ENCODE assay signal across 12 mouse cellular contexts in the genomic region with DNA sequence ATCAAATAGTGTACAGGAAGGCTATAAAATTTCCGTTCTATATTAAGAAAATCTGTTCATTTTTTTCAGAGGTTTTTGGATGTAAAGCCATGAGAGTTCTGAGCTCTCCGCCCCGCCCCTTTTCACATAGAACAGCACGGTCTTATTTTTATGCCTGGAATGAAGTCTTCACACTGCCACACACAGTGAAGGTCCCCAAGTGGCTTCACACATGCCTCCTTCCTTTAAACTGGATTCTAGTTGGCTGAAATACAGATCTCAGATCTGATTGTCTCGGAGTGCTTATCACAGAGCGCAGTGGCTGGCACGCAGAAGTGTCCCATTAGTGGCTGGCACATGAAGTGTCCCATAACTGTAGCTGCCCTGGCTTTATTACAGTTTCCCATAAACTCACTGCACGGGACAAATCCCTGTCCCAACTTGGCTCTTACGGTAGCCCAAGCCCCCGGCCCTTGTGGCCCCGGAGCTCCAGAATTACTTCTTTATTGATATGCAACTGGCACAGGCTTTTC.
DNase-seq lines count a peak whose midpoint lies in the region; ATAC-seq lines count a peak whose summit lies in the region.
"Had no signal": no experiment of that assay in that cellular context is flagged by ENCODE, and none has a peak within 500 bp of the region (broad histone marks: within the 10 kb centered on the region; RNA-seq: fewer than 3 reads in every experiment).

No protein-coding gene starts in this region.

- no peaks in the 10 kb centered on the region for H3K36me3 ChIP-seq in heart, embryonic 15.5 days
- no peaks in the 10 kb centered on the region for H3K36me3 ChIP-seq in forebrain, embryonic 12.5 days (replicated peaks)
- no peaks in the 10 kb centered on the region for H3K36me3 ChIP-seq in forebrain, embryonic 16.5 days (ENCODE audit: control insufficient read depth, insufficient read depth)
- no peaks in the 10 kb centered on the region for H3K36me3 ChIP-seq in limb, embryonic 15.5 days

- ATAC-seq in heart, embryonic 15.5 days (replicated peaks; ENCODE audit: insufficient number of reproducible peaks, insufficient read depth, low FRiP score, low read depth), result no peak
- peak; percentile 45; the same call in 1 of the 2 replicates for ATAC-seq in forebrain, embryonic 12.5 days (ENCODE audit: low FRiP score)
- peak; percentile 79 for ATAC-seq in forebrain, embryonic 16.5 days
- no peak for ATAC-seq in limb, embryonic 15.5 days (ENCODE audit: insufficient number of reproducible peaks, low FRiP score, low TSS enrichment, low read depth)

- no peaks in the 10 kb centered on the region for H3K27me3 ChIP-seq in heart, embryonic 15.5 days
- H3K27me3 ChIP-seq in forebrain, embryonic 12.5 days, result peaks cover 8% of the 10 kb centered on the region; the same call in 1 of the 2 replicates
- H3K27me3 ChIP-seq in forebrain, embryonic 16.5 days (replicated peaks; ENCODE audit: control insufficient read depth, insufficient read depth, low read length), result no peaks in the 10 kb centered on the region
- peaks cover 3% of the 10 kb centered on the region; the same call in 1 of the 2 replicates for H3K27me3 ChIP-seq in limb, embryonic 15.5 days

- WGBS in heart, embryonic 15.5 days, result 35% methylated on average over 11 of the region's 11 CpGs
- 24% methylated on average over 11 of the region's 11 CpGs for WGBS in forebrain, embryonic 12.5 days
- WGBS in forebrain, embryonic 16.5 days, result 22% methylated on average over 11 of the region's 11 CpGs
- WGBS in limb, embryonic 15.5 days, result 30% methylated on average over 11 of the region's 11 CpGs

- DNase-seq in heart, adult 8-10 months (ENCODE audit: low spot score), result no peak
- DNase-seq in liver, result no peak
- no peak for DNase-seq in thymus, postnatal 14 days
- DNase-seq: cerebellum, adult 9-10 months; gastrocnemius, postnatal 14 days; kidney, postnatal 14 days; lung, adult 2 months had no signal

- H3K4me2 ChIP-seq in heart, embryonic 15.5 days, result peak overlapping the region; percentile 54
- peak overlapping the region; percentile 6; the same call in 1 of the 2 replicates for H3K4me2 ChIP-seq in forebrain, embryonic 12.5 days
- H3K4me2 ChIP-seq in forebrain, embryonic 16.5 days (ENCODE audit: low read length), result peak overlapping the region; percentile 37
- H3K4me2 ChIP-seq in limb, embryonic 15.5 days, result 0 out of 2 replicates have a peak overlapping the region, but pooled peaks have one; percentile 10

- peaks cover 20% of the 10 kb centered on the region for H3K4me1 ChIP-seq in heart, embryonic 15.5 days (replicated peaks)
- peaks cover 16% of the 10 kb centered on the region for H3K4me1 ChIP-seq in forebrain, embryonic 12.5 days
- H3K4me1 ChIP-seq in forebrain, embryonic 16.5 days (replicated peaks; ENCODE audit: control insufficient read depth, insufficient read depth, low read length), result peaks cover 17% of the 10 kb centered on the region
- peaks cover 18% of the 10 kb centered on the region for H3K4me1 ChIP-seq in limb, embryonic 15.5 days

- H3K9ac ChIP-seq in heart, embryonic 15.5 days, result no peak overlapping the region
- no peak overlapping the region for H3K9ac ChIP-seq in forebrain, embryonic 12.5 days
- no peak overlapping the region for H3K9ac ChIP-seq in forebrain, embryonic 16.5 days (replicated peaks; ENCODE audit: low read depth, low read length)
- no peak overlapping the region for H3K9ac ChIP-seq in limb, embryonic 15.5 days

- H3K27ac ChIP-seq in heart, embryonic 15.5 days, result no peak overlapping the region
- H3K27ac ChIP-seq in forebrain, embryonic 12.5 days, result no peak overlapping the region
- no peak overlapping the region for H3K27ac ChIP-seq in forebrain, embryonic 16.5 days (ENCODE audit: low read length)
- no peak overlapping the region for H3K27ac ChIP-seq in limb, embryonic 15.5 days

- no peak overlapping the region; the same call in 1 of the 2 replicates for H3K4me3 ChIP-seq in heart, embryonic 15.5 days
- H3K4me3 ChIP-seq in forebrain, embryonic 12.5 days (replicated peaks), result no peak overlapping the region
- H3K4me3 ChIP-seq in forebrain, embryonic 16.5 days (replicated peaks; ENCODE audit: low read length), result no peak overlapping the region
- no peak overlapping the region for H3K4me3 ChIP-seq in limb, embryonic 15.5 days
- H3K4me3 ChIP-seq: myocyte had no signal

- H3K9me3 ChIP-seq in heart, embryonic 15.5 days (replicated peaks), result no peaks in the 10 kb centered on the region
- no peaks in the 10 kb centered on the region for H3K9me3 ChIP-seq in forebrain, embryonic 12.5 days
- no peaks in the 10 kb centered on the region for H3K9me3 ChIP-seq in forebrain, embryonic 16.5 days (ENCODE audit: control insufficient read depth, low read length)
- no peaks in the 10 kb centered on the region for H3K9me3 ChIP-seq in limb, embryonic 15.5 days

Comparison
In these comparisons a context has a peak if more than half of its experiments do, and no peak if none do; other contexts are left out.
1. ATAC-seq: peak in forebrain, embryonic 12.5 days (single experiment) and forebrain, embryonic 16.5 days (single experiment); none in heart, embryonic 15.5 days (single experiment) and limb, embryonic 15.5 days (single experiment).
2. Peak in every context shown above with its lines, with median percentiles within 50 percentile points of each other: H3K4me2 ChIP-seq.